Mouse (Mus musculus) forebrain, embryonic 13.5 days (tissue): ENCODE measurements around the gene Plekhg1. TPM values are rescaled to one million over a fixed set of nuclear protein-coding genes. Genes with fewer than 3 reads are reported as not detected.

Source experiments
- ATAC-seq: fragments of 200-750 bp; cut with Nextera tagmentation; 2 replicates; pipeline ENCODE4 v1.8.0; 2017
- H3K27ac ChIP-seq: fragments of 300-500 bp; sonication (generic); 2 replicates; pipeline ENCODE4 v1.5.1; 2015; ENCODE audit warnings: inconsistent platforms, mild to moderate bottlenecking, moderate library complexity
- H3K27me3 ChIP-seq: fragments of 300-500 bp; sonication (generic); 2 replicates; pipeline ENCODE4 v1.6.1; 2015; ENCODE audit warnings: mild to moderate bottlenecking, inconsistent platforms
- H3K36me3 ChIP-seq: fragments of 300-500 bp; sonication (generic); 2 replicates; pipeline ENCODE4 v1.6.1; 2015; ENCODE audit warnings: mild to moderate bottlenecking, inconsistent platforms; ENCODE audit not compliant: poor library complexity, severe bottlenecking
- H3K4me1 ChIP-seq: fragments of 300-500 bp; sonication (generic); 2 replicates; pipeline ENCODE4 v1.6.1; 2015; ENCODE audit warnings: inconsistent platforms
- H3K4me2 ChIP-seq: fragments of 300-500 bp; sonication (generic); 2 replicates; pipeline ENCODE4 v1.6.1; 2015; ENCODE audit warnings: inconsistent platforms, mild to moderate bottlenecking, moderate library complexity
- H3K4me3 ChIP-seq: fragments of 300-500 bp; sonication (generic); 2 replicates; pipeline ENCODE4 v1.5.1; 2015; ENCODE audit warnings: mild to moderate bottlenecking, inconsistent platforms
- H3K9ac ChIP-seq: fragments of 300-500 bp; sonication (generic); 2 replicates; pipeline ENCODE4 v1.6.1; 2015; ENCODE audit warnings: mild to moderate bottlenecking, inconsistent platforms
- H3K9me3 ChIP-seq: fragments of 300-500 bp; sonication (generic); replicated peaks from 2 replicates; pipeline ENCODE4 v1.6.1; 2016; ENCODE audit warnings: inconsistent platforms
- whole genome bisulfite sequencing: fragments of 180-500 bp; shearing (Covaris S2); methylation state at CpG from one replicate; pipeline ENCODE4 v1.1.7; 2015; 5-methylcytosine and 5-hydroxymethylcytosine counted together
- polyA plus RNA-seq: library from polyadenylated mRNA; unstranded; fragments of >200 nt; fragmentation: Nextera tagmentation; extraction: Ambion mirVana; gene quantifications from 2 replicates; pipeline ENCODE4 v1.2.1, GENCODE M21; 2015

Plekhg1 gene
- polyA plus RNA-seq, result 4.0 and 5.5 TPM in 2 replicates

DNA sequence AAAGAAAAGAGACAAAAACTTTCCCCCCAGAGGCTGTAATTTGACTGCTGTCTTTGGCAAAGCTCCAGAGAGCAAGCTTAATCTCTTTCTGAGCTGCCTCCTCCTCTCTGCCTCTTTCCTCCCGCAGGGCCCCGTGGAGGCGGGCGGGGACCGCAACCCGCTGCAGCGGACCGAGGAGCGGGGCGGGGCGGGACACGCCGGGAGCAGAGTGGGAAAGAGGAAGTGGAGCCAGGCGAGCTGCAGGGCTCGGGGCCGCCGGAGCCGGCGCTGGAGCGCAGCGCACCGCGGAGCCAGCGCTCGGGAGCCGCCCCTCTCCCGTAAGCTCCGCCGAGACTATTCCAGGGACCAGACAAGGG is at the start of gene Plekhg1:
Gene Plekhg1, plus strand, starts transcription at position 217 of the 356 bp plus-strand sequence.
- peak within 1 kb of the TSS; percentile 60 for H3K4me3 ChIP-seq
- peak within 1 kb of the TSS; percentile 98 for H3K4me2 ChIP-seq
- H3K9ac ChIP-seq, result peak within 1 kb of the TSS; percentile 69
- 0 out of 2 replicates have a peak, but pooled peaks cover 3% of the 10 kb centered on the region for H3K9me3 ChIP-seq
- no peaks in the 10 kb centered on the region for H3K36me3 ChIP-seq
- peaks cover 7% of the 10 kb centered on the region; the same call in 1 of the 2 replicates for H3K4me1 ChIP-seq
- 0% methylated on average over 25 of the region's 29 CpGs for WGBS
- peak; percentile 93 for ATAC-seq
- no peaks in the 10 kb centered on the region for H3K27me3 ChIP-seq
- peak within 1 kb of the TSS; percentile 61 for H3K27ac ChIP-seq

DNA sequence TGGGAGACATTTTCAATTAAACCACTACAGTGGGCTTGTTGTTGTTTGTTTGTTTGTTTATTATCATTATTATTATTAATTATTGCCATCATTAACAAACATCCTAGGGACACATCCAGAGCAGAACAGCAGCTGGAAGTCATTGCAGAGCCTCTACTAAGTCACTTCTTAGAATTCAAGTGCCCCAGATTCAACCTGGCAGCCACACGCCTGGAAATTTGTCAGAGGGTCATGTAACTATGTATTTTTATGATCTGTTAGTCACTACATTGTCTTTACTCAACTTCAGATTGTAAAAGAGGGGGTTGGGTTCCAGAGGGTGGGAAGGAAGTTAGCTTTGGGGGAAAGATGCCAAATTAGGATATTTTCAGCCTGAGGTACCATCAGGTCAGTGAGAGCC is 47.4 kb upstream of the Plekhg1 start:
- Histone ChIP-seq H3K36me3 (no peaks in the 10 kb centered on the region), H3K4me1 (no peaks in the 10 kb centered on the region), H3K27me3 (no peaks in the 10 kb centered on the region), H3K4me2 (no peak overlapping the region), H3K9me3 (no peaks in the 10 kb centered on the region), H3K27ac (no peak overlapping the region), H3K9ac (no peak overlapping the region), H3K4me3 (no peak overlapping the region)
- WGBS, result 90% methylated on average over 1 of the region's 1 CpGs
- no peak for ATAC-seq

GRCm38 (mm10) chr10:3693699-3694280 is 46.4 kb upstream of the Plekhg1 start:
- Histone ChIP-seq H3K9me3 (no peaks in the 10 kb centered on the region), H3K36me3 (no peaks in the 10 kb centered on the region), H3K27me3 (no peaks in the 10 kb centered on the region), H3K27ac (no peak overlapping the region), H3K4me3 (no peak overlapping the region), H3K4me2 (no peak overlapping the region), H3K4me1 (no peaks in the 10 kb centered on the region), H3K9ac (no peak overlapping the region)
- WGBS, result 74% methylated on average over 6 of the region's 6 CpGs
- peak; percentile 55; the same call in 1 of the 2 replicates for ATAC-seq

- Histone ChIP-seq H3K4me2 (no peak overlapping the region), H3K4me3 (no peak overlapping the region), H3K36me3 (no peaks in the 10 kb centered on the region), H3K27ac (no peak overlapping the region), H3K27me3 (no peaks in the 10 kb centered on the region), H3K9me3 (no peaks in the 10 kb centered on the region), H3K4me1 (no peaks in the 10 kb centered on the region), H3K9ac (no peak overlapping the region)
- ATAC-seq, result peak; percentile 62
- 68% methylated on average over 5 of the region's 5 CpGs for WGBS
Observed at GRCm38 (mm10) chr10:3695332-3695905, 44.7 kb upstream of the Plekhg1 start.

GRCm38 (mm10) chr10:3696727-3697348 is 43.3 kb upstream of the Plekhg1 start:
- Histone ChIP-seq H3K4me1 (no peaks in the 10 kb centered on the region), H3K36me3 (no peaks in the 10 kb centered on the region), H3K9me3 (no peaks in the 10 kb centered on the region), H3K9ac (no peak overlapping the region), H3K4me3 (no peak overlapping the region), H3K27ac (no peak overlapping the region), H3K4me2 (no peak overlapping the region), H3K27me3 (no peaks in the 10 kb centered on the region)
- 75% methylated on average over 8 of the region's 8 CpGs for WGBS
- no peak for ATAC-seq

DNA sequence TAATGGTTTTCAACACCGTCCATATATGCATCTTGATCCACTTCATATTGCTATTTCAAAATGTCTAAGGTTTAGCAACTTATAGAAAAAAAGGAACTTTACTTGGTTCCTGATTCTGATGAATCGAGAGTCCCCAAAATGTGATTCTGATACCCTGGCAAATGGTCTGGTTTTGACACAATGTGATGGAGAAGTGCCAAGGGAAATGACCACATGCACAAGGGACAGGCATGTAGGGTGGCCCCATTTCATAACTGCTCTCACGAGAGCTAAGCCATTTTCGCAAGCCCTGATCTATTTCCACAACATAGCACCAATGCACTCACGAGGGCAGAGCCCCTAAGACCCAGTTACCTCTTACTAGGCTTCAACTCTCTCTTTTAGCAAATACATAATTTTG is 42.7 kb upstream of the Plekhg1 start:
- Histone ChIP-seq H3K4me2 (no peak overlapping the region), H3K9ac (no peak overlapping the region), H3K27me3 (no peaks in the 10 kb centered on the region), H3K36me3 (no peaks in the 10 kb centered on the region), H3K9me3 (no peaks in the 10 kb centered on the region), H3K4me3 (no peak overlapping the region), H3K4me1 (no peaks in the 10 kb centered on the region), H3K27ac (no peak overlapping the region)
- 87% methylated on average over 5 of the region's 5 CpGs for WGBS
- ATAC-seq, result no peak

DNA sequence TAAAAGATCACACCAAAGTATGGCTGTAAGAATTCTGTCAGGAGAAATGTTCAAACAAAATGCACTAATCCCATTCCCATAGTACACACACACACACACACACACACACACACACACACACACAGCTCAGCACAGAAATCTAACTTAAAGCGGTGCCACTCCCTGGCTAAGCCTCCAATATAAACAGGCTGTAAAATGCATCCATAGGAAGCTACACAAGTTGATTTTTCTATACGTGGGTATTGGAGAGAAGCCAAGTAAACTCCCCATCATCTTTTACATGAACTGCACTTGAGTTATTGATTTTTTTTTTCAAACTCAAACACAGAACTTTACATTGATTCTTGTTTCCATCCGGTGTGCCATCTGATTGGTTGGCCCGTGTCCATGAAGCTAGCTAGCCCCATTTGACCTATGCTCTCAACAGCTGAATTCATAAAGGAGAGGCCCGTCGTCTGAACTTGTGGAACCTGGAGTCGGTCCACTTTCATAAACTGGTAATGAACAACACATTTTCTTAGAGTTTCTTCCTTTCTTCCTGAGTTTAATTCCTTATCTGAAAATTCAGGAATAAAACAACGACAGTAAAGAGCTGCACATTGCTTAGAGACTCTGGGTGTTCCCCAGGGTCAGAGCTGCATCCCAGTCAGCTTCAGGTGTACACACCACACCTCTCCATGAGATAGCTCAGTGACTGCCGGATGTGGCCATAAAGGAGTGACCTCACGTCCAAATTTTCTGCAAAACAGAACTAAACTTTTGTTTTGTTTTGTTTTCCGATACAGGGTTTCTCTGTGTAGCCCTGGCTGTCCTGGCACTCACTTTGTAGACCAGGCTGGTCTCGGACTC is 39.7 kb upstream of the Plekhg1 start:
- Histone ChIP-seq H3K4me2 (no peak overlapping the region), H3K36me3 (no peaks in the 10 kb centered on the region), H3K9ac (no peak overlapping the region), H3K4me1 (no peaks in the 10 kb centered on the region), H3K27ac (no peak overlapping the region), H3K27me3 (no peaks in the 10 kb centered on the region), H3K9me3 (no peaks in the 10 kb centered on the region), H3K4me3 (no peak overlapping the region)
- ATAC-seq, result no peak
- WGBS, result 81% methylated on average over 12 of the region's 12 CpGs

DNA sequence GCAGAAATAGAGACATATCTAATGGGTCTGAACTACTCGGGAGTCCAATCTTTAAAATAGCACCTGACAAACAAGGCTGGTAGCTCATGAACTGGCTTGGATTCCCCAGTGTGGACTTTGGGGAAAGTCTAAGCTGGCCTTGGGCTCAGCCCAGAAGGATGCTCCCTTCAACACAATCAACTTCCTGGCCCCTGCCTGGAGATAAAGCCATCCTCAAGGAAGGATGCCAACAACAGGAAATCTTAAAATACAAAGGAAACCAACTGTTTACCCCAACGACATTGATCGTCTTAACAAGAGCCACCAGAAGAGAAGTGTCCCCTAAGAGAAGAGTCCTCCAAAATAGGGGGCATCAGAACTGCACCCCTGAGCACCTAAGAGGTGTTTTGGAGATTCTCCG is 38.3 kb upstream of the Plekhg1 start:
- no peaks in the 10 kb centered on the region for H3K27me3 ChIP-seq
- no peak for ATAC-seq
- no peak overlapping the region for H3K27ac ChIP-seq
- no peaks in the 10 kb centered on the region for H3K36me3 ChIP-seq
- no peaks in the 10 kb centered on the region for H3K9me3 ChIP-seq
- H3K4me2 ChIP-seq, result no peak overlapping the region
- no peaks in the 10 kb centered on the region for H3K4me1 ChIP-seq
- no peak overlapping the region for H3K4me3 ChIP-seq
- H3K9ac ChIP-seq, result no peak overlapping the region
- 91% methylated on average over 4 of the region's 4 CpGs for WGBS

GRCm38 (mm10) chr10:3702585-3702984 is 37.6 kb upstream of the Plekhg1 start:
- Histone ChIP-seq H3K4me3 (no peak overlapping the region), H3K36me3 (no peaks in the 10 kb centered on the region), H3K27ac (no peak overlapping the region), H3K4me1 (no peaks in the 10 kb centered on the region), H3K9ac (no peak overlapping the region), H3K9me3 (no peaks in the 10 kb centered on the region), H3K4me2 (no peak overlapping the region), H3K27me3 (no peaks in the 10 kb centered on the region)
- WGBS, result 82% methylated on average over 2 of the region's 2 CpGs
- ATAC-seq, result no peak

GRCm38 (mm10) chr10:3706231-3706630 is 33.9 kb upstream of the Plekhg1 start:
- ATAC-seq, result no peak
- Histone ChIP-seq H3K36me3 (no peaks in the 10 kb centered on the region), H3K4me3 (no peak overlapping the region), H3K9ac (no peak overlapping the region), H3K4me2 (no peak overlapping the region), H3K27me3 (no peaks in the 10 kb centered on the region), H3K9me3 (no peaks in the 10 kb centered on the region), H3K27ac (no peak overlapping the region), H3K4me1 (no peaks in the 10 kb centered on the region)
- WGBS, result 86% methylated on average over 4 of the region's 4 CpGs

DNA sequence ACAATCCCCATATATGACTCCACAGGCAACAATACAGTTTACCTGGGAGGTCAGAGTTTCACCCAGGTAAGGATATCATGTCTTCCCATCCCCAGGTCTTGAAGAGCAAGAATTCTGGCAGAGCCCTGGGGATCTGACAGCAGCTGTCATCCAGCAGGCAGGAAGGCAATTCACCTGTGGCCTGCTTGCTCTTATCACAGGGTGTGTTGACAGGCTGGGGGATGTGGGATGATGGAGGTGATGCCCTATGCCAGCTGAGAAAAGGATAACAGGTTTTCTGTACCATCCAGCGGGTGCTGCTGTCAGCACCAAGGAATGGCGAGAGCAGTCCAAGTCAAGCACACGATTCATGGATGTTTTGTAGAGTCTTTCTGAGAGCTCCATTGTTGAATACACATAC is 30.1 kb upstream of the Plekhg1 start:
- H3K27ac ChIP-seq, result no peak overlapping the region
- H3K4me2 ChIP-seq, result no peak overlapping the region
- no peaks in the 10 kb centered on the region for H3K9me3 ChIP-seq
- H3K9ac ChIP-seq, result no peak overlapping the region
- ATAC-seq, result no peak
- no peaks in the 10 kb centered on the region for H3K4me1 ChIP-seq
- no peaks in the 10 kb centered on the region for H3K36me3 ChIP-seq
- H3K27me3 ChIP-seq, result no peaks in the 10 kb centered on the region
- 88% methylated on average over 3 of the region's 3 CpGs for WGBS
- H3K4me3 ChIP-seq, result no peak overlapping the region

DNA sequence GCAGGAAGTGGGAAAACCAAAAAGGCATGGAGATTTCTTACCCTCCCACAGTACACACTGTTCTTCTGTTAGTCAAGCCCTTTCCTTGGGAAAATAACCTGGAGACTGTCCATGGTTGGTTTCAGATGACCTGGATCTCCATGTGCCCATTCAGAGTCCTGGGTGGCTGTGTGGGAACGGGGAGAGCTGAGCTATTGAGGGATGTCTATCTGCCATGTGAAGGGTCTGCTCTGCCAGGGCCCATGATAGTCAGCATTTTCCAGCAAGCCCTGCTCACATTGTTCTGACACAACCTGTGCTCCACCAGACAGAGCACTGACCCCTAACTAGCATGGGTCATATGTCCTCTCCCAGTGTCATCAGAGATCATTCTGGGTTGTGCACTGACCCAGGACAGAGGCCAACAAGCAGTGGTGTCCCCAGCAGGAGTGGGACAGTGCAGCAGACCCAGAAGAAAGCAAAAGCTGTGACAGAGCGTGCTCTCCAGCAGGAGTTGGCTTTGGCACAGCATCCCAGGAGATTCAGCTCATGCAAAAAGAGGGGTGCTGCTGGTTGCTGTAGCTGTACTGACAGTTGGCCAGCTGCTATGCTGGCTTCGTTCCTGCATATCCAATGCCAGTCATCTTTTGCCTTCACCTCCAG is 24.7 kb upstream of the Plekhg1 start:
- no peaks in the 10 kb centered on the region for H3K27me3 ChIP-seq
- H3K9me3 ChIP-seq, result no peaks in the 10 kb centered on the region
- no peak overlapping the region for H3K4me2 ChIP-seq
- no peaks in the 10 kb centered on the region for H3K4me1 ChIP-seq
- ATAC-seq, result no peak
- no peaks in the 10 kb centered on the region for H3K36me3 ChIP-seq
- 75% methylated on average over 3 of the region's 3 CpGs for WGBS
- H3K27ac ChIP-seq, result no peak overlapping the region
- no peak overlapping the region for H3K4me3 ChIP-seq
- H3K9ac ChIP-seq, result no peak overlapping the region
